In genomic region chr10:86889440-86889839, GRCm38 (mm10) we compare ENCODE assay signal across 21 mouse cellular contexts.
A peak's percentile ranks its signal among the peaks of the same experiment; 100 is the strongest.
DNase-seq lines count a peak whose midpoint lies in the region; ATAC-seq and TF ChIP-seq lines count a peak whose summit lies in the region.
"Had no signal": no experiment of that assay in that cellular context is flagged by ENCODE, and none has a peak within 500 bp of the region (broad histone marks: within the 10 kb centered on the region; RNA-seq: fewer than 3 reads in every experiment).

No protein-coding gene starts in this region.

- 0 out of 2 replicates have a peak, but pooled peaks have one; percentile 1 for ATAC-seq in frontal cortex, adult (ENCODE audit: low TSS enrichment)
- peak; percentile 51; the same call in 1 of the 2 replicates for ATAC-seq in stomach, postnatal 0 days (ENCODE audit: low FRiP score, low TSS enrichment)
- ATAC-seq in megakaryocyte progenitor cell, adult 5-6 weeks (replicated peaks; ENCODE audit: poor library complexity), result no peak
- ATAC-seq: forebrain, embryonic 15.5 days; hindbrain, embryonic 16.5 days; midbrain, embryonic 13.5 days had no signal

- DNase-seq in frontal cortex, postnatal 25 days (ENCODE audit: low spot score in 2 of 2), result no peak
- peak; percentile 14 to 18 for DNase-seq in kidney, postnatal 36 days
- no peak for DNase-seq in kidney, postnatal 14 days
- DNase-seq in ovary, postnatal 14 days (ENCODE audit: low spot score), result peak; percentile 3
- no peak for DNase-seq in ovary, postnatal 10 days (ENCODE audit: low spot score)
- DNase-seq in stomach, postnatal 0 days (ENCODE audit: low spot score), result no peak
- DNase-seq: cerebellum, adult 11 months; cerebellum, postnatal 10 days; heart, postnatal 4 days; kidney, adult 18-20 months; kidney, postnatal 4 days; thymus, postnatal 36 days had no signal

- H3K9me3 ChIP-seq in stomach, postnatal 0 days (ENCODE audit: control insufficient read depth, low read length), result no peaks in the 10 kb centered on the region
- H3K9me3 ChIP-seq: embryonic facial prominence, embryonic 13.5 days; forebrain, embryonic 15.5 days; limb, embryonic 12.5 days; liver, embryonic 15.5 days; midbrain, embryonic 13.5 days; neural tube, embryonic 12.5 days had no signal

- no peak for TF ChIP-seq EP300 in stomach, postnatal 0 days (optimal IDR thresholded peaks at IDR 0.05)

- H3K9ac ChIP-seq in stomach, postnatal 0 days (ENCODE audit: low read length), result no peak overlapping the region
- H3K9ac ChIP-seq: embryonic facial prominence, embryonic 13.5 days; forebrain, embryonic 15.5 days; limb, embryonic 12.5 days; liver, embryonic 15.5 days; midbrain, embryonic 13.5 days; neural tube, embryonic 12.5 days had no signal

- H3K4me1 ChIP-seq in stomach, postnatal 0 days (replicated peaks; ENCODE audit: control insufficient read depth, insufficient read depth), result no peaks in the 10 kb centered on the region
- H3K4me1 ChIP-seq: embryonic facial prominence, embryonic 13.5 days; limb, embryonic 12.5 days; liver, embryonic 15.5 days; midbrain, embryonic 13.5 days; neural tube, embryonic 12.5 days had no signal

- H3K36me3 ChIP-seq in stomach, postnatal 0 days (ENCODE audit: control insufficient read depth, insufficient read depth, low read length), result no peaks in the 10 kb centered on the region
- H3K36me3 ChIP-seq: embryonic facial prominence, embryonic 13.5 days; forebrain, embryonic 15.5 days; limb, embryonic 12.5 days; liver, embryonic 15.5 days; midbrain, embryonic 13.5 days; neural tube, embryonic 12.5 days had no signal

- H3K27ac ChIP-seq in stomach, postnatal 0 days (replicated peaks), result no peak overlapping the region
- H3K27ac ChIP-seq: embryonic facial prominence, embryonic 13.5 days; forebrain, embryonic 15.5 days; limb, embryonic 12.5 days; liver, embryonic 15.5 days; midbrain, embryonic 13.5 days; neural tube, embryonic 12.5 days had no signal

- H3K4me3 ChIP-seq in stomach, postnatal 0 days (ENCODE audit: low read depth, low read length), result no peak overlapping the region
- H3K4me3 ChIP-seq: embryonic facial prominence, embryonic 13.5 days; forebrain, embryonic 15.5 days; limb, embryonic 12.5 days; liver, embryonic 15.5 days; midbrain, embryonic 13.5 days; neural tube, embryonic 12.5 days had no signal

- TF ChIP-seq CTCF in stomach, postnatal 0 days (IDR thresholded peaks at IDR 0.05; ENCODE audit: low read depth), result no peak

- no peaks in the 10 kb centered on the region for H3K27me3 ChIP-seq in stomach, postnatal 0 days (ENCODE audit: control insufficient read depth, insufficient read depth, low read length)
- H3K27me3 ChIP-seq: embryonic facial prominence, embryonic 13.5 days; forebrain, embryonic 15.5 days; liver, embryonic 15.5 days; midbrain, embryonic 13.5 days; neural tube, embryonic 12.5 days had no signal

- no peak overlapping the region for H3K4me2 ChIP-seq in stomach, postnatal 0 days (replicated peaks; ENCODE audit: low read depth)
- H3K4me2 ChIP-seq: embryonic facial prominence, embryonic 13.5 days; forebrain, embryonic 15.5 days; limb, embryonic 12.5 days; liver, embryonic 15.5 days; midbrain, embryonic 13.5 days; neural tube, embryonic 12.5 days had no signal

Comparison
In these comparisons a context has a peak if more than half of its experiments do, and no peak if none do; other contexts are left out.
1. DNase-seq: peak in kidney, postnatal 36 days (2 of 2) and ovary, postnatal 14 days (single experiment); none in frontal cortex, postnatal 25 days (0 of 2), kidney, postnatal 14 days (single experiment), ovary, postnatal 10 days (single experiment) and stomach, postnatal 0 days (single experiment).